Mouse (Mus musculus): Measurements from ENCODE around the gene Fam120b. TPM values are rescaled to one million over a fixed set of nuclear protein-coding genes. Genes with fewer than 3 reads are reported as not detected.

Gene Fam120b
- polyA plus RNA-seq (2012; rRNA removed) = 13.0 and 13.2 TPM in 2 replicates

- no peaks in the 10 kb centered on the region for H3K27me3 ChIP-seq (ENCODE audit: control insufficient read depth, insufficient read depth, low read length)
- WGBS = 1% methylated on average over 31 of the region's 31 CpGs
- no peak for TF ChIP-seq POLR2A (IDR thresholded peaks at IDR 0.05; ENCODE audit: control insufficient read depth, extremely low read depth, insufficient read depth, low read length, poor library complexity)
- no peak for TF ChIP-seq CTCF (IDR thresholded peaks at IDR 0.05; ENCODE audit: borderline replicate concordance, control insufficient read depth, extremely low read depth, insufficient read depth, low read length, poor library complexity)
- H3K27ac ChIP-seq (ENCODE audit: control insufficient read depth, insufficient read depth, low read length) = no peak within 1 kb of the TSS
- no peaks in the 10 kb centered on the region for H3K36me3 ChIP-seq (ENCODE audit: control insufficient read depth, insufficient read depth, low read length)
- peak within 1 kb of the TSS; percentile 56 for H3K4me3 ChIP-seq (ENCODE audit: control insufficient read depth, insufficient read depth, low read length)
- peak; percentile 82 for DNase-seq
- peaks cover 4% of the 10 kb centered on the region for H3K4me1 ChIP-seq (replicated peaks; ENCODE audit: control insufficient read depth, insufficient read depth, low read length)
These were observed at the start of gene Fam120b for GRCm38 (mm10) chr17:15395997-15396675. Gene Fam120b (plus strand): TSS chr17:15396202.

DNA sequence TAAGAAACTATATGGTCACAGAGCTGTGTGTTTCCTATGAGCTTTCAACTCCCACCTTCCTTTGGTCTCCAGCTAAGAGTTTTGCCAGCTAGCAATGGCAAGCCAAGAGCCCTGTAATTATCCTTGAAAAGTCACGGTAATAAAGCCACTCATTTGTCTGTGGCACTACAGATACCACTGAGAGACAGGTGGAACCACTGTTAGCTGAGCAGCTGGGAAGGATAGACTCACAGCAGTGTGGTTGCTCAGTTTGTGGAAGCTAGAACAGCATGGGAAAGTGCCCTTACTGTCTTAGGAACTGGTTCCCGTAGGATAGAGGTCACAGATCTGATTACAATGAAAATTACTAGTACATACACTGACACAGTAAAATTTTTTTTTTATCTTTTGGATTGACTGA lies 45.9 kb upstream of the Fam120b start:
- 96% methylated on average over 2 of the region's 2 CpGs for WGBS
- Histone ChIP-seq H3K36me3 (ENCODE audit: control insufficient read depth, insufficient read depth, low read length) (no peaks in the 10 kb centered on the region), H3K27me3 (ENCODE audit: control insufficient read depth, insufficient read depth, low read length) (no peaks in the 10 kb centered on the region), H3K4me3 (ENCODE audit: control insufficient read depth, insufficient read depth, low read length) (no peak overlapping the region), H3K27ac (ENCODE audit: control insufficient read depth, insufficient read depth, low read length) (no peak overlapping the region), H3K4me1 (replicated peaks; ENCODE audit: control insufficient read depth, insufficient read depth, low read length) (no peaks in the 10 kb centered on the region)
- DNase-seq = no peak
- TF ChIP-seq CTCF (IDR thresholded peaks at IDR 0.05; ENCODE audit: borderline replicate concordance, control insufficient read depth, extremely low read depth, insufficient read depth, low read length, poor library complexity) (no peak), POLR2A (IDR thresholded peaks at IDR 0.05; ENCODE audit: control insufficient read depth, extremely low read depth, insufficient read depth, low read length, poor library complexity) (no peak)

- Histone ChIP-seq H3K4me3 (ENCODE audit: control insufficient read depth, insufficient read depth, low read length) (no peak overlapping the region), H3K27ac (ENCODE audit: control insufficient read depth, insufficient read depth, low read length) (no peak overlapping the region), H3K36me3 (ENCODE audit: control insufficient read depth, insufficient read depth, low read length) (no peaks in the 10 kb centered on the region), H3K27me3 (ENCODE audit: control insufficient read depth, insufficient read depth, low read length) (no peaks in the 10 kb centered on the region), H3K4me1 (replicated peaks; ENCODE audit: control insufficient read depth, insufficient read depth, low read length) (no peaks in the 10 kb centered on the region)
- DNase-seq = no peak
- 62% methylated on average over 10 of the region's 10 CpGs for WGBS
- TF ChIP-seq POLR2A (IDR thresholded peaks at IDR 0.05; ENCODE audit: control insufficient read depth, extremely low read depth, insufficient read depth, low read length, poor library complexity) (no peak), CTCF (IDR thresholded peaks at IDR 0.05; ENCODE audit: borderline replicate concordance, control insufficient read depth, extremely low read depth, insufficient read depth, low read length, poor library complexity) (no peak)
These were observed 43.0 kb upstream of the Fam120b start for GRCm38 (mm10) chr17:15352869-15353610.

DNA sequence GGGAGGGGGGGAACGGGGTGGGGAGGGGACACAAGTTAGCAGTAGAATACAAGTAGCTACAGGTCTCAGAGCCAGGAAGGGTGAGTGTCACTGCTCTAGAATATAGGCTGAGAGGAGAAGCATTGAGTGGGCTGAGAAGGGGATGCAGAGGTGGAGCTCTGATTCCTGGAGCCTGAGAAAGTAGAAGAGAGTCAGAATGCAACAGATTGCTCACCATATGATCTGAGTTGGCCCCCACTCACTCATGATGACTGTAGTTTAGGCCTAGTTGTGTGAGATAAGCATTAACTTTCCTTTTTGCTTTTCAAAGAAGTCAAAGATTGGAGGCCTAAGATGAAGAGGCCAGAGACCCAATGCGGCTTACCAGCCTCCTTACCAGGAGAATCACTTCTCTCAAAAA lies 42.0 kb upstream of the Fam120b start:
- DNase-seq = no peak
- 83% methylated on average over 2 of the region's 2 CpGs for WGBS
- H3K27me3 ChIP-seq (ENCODE audit: control insufficient read depth, insufficient read depth, low read length) = no peaks in the 10 kb centered on the region
- no peak overlapping the region for H3K27ac ChIP-seq (ENCODE audit: control insufficient read depth, insufficient read depth, low read length)
- TF ChIP-seq CTCF (IDR thresholded peaks at IDR 0.05; ENCODE audit: borderline replicate concordance, control insufficient read depth, extremely low read depth, insufficient read depth, low read length, poor library complexity) = no peak
- no peak for TF ChIP-seq POLR2A (IDR thresholded peaks at IDR 0.05; ENCODE audit: control insufficient read depth, extremely low read depth, insufficient read depth, low read length, poor library complexity)
- H3K4me3 ChIP-seq (ENCODE audit: control insufficient read depth, insufficient read depth, low read length) = no peak overlapping the region
- H3K4me1 ChIP-seq (replicated peaks; ENCODE audit: control insufficient read depth, insufficient read depth, low read length) = no peaks in the 10 kb centered on the region
- no peaks in the 10 kb centered on the region for H3K36me3 ChIP-seq (ENCODE audit: control insufficient read depth, insufficient read depth, low read length)

DNA sequence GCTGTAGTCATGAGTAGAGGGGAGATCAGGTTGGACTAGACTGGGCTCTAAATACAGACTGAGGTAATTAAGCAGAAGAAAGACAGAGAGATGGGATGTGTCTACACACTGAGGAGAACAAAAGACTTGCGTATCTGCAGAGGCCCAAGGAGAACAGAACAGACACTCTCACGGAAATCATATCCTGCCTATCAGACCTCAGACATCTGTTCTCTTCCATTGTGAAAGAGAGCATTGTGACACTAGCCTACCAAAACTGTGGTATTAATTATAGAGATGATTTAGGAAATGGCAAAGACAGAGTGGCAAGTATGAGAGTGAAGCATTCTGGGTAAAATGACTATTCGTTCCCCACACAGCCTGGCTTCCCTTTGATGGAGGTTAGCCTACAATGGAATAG lies 40.9 kb upstream of the Fam120b start:
- no peak overlapping the region for H3K27ac ChIP-seq (ENCODE audit: control insufficient read depth, insufficient read depth, low read length)
- no peaks in the 10 kb centered on the region for H3K27me3 ChIP-seq (ENCODE audit: control insufficient read depth, insufficient read depth, low read length)
- H3K36me3 ChIP-seq (ENCODE audit: control insufficient read depth, insufficient read depth, low read length) = no peaks in the 10 kb centered on the region
- no peak for DNase-seq
- H3K4me3 ChIP-seq (ENCODE audit: control insufficient read depth, insufficient read depth, low read length) = no peak overlapping the region
- WGBS = 95% methylated on average over 3 of the region's 3 CpGs
- TF ChIP-seq POLR2A (IDR thresholded peaks at IDR 0.05; ENCODE audit: control insufficient read depth, extremely low read depth, insufficient read depth, low read length, poor library complexity) (no peak), CTCF (IDR thresholded peaks at IDR 0.05; ENCODE audit: borderline replicate concordance, control insufficient read depth, extremely low read depth, insufficient read depth, low read length, poor library complexity) (no peak)
- no peaks in the 10 kb centered on the region for H3K4me1 ChIP-seq (replicated peaks; ENCODE audit: control insufficient read depth, insufficient read depth, low read length)

DNA sequence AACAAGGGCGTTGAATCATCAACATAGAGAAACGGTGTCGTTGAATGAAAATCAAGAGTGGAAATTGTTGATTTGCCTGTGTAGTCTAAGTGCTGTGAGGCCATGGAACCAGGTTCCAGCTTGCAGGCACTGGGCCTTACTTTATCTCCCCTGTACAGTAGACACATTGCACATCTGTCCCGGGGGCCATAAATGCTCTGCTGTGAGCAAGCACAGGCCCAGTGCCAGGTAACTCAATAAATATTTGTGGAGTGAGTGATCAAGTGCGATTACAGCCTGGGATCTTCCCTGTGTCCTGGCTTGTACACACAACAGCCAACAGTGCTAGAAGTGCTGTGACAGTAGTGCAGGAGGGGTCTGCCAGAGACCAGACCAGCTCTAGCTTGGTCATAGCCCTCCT lies 39.5 kb upstream of the Fam120b start:
- Histone ChIP-seq H3K4me1 (replicated peaks; ENCODE audit: control insufficient read depth, insufficient read depth, low read length) (no peaks in the 10 kb centered on the region), H3K27me3 (ENCODE audit: control insufficient read depth, insufficient read depth, low read length) (no peaks in the 10 kb centered on the region), H3K36me3 (ENCODE audit: control insufficient read depth, insufficient read depth, low read length) (no peaks in the 10 kb centered on the region), H3K4me3 (ENCODE audit: control insufficient read depth, insufficient read depth, low read length) (no peak overlapping the region), H3K27ac (ENCODE audit: control insufficient read depth, insufficient read depth, low read length) (no peak overlapping the region)
- 94% methylated on average over 5 of the region's 5 CpGs for WGBS
- no peak for DNase-seq
- TF ChIP-seq CTCF (IDR thresholded peaks at IDR 0.05; ENCODE audit: borderline replicate concordance, control insufficient read depth, extremely low read depth, insufficient read depth, low read length, poor library complexity) (no peak), POLR2A (IDR thresholded peaks at IDR 0.05; ENCODE audit: control insufficient read depth, extremely low read depth, insufficient read depth, low read length, poor library complexity) (no peak)
